Comparison of ENCODE assay signal across 27 mouse cellular contexts in genomic region chr2:30616464-30616863, GRCm38 (mm10). TPM values are rescaled to one million over a fixed set of nuclear protein-coding genes. Genes with fewer than 3 reads are reported as not detected.
DNase-seq lines count a peak whose midpoint lies in the region; ATAC-seq and TF ChIP-seq lines count a peak whose summit lies in the region.
"Had no signal": no experiment of that assay in that cellular context is flagged by ENCODE, and none has a peak within 500 bp of the region (broad histone marks: within the 10 kb centered on the region; RNA-seq: fewer than 3 reads in every experiment).

No protein-coding gene starts in this region.

- no peaks in the 10 kb centered on the region for H3K9me3 ChIP-seq in forebrain, embryonic 13.5 days (replicated peaks)
- H3K9me3 ChIP-seq in forebrain, embryonic 12.5 days = no peaks in the 10 kb centered on the region
- H3K9me3 ChIP-seq in intestine, embryonic 16.5 days (ENCODE audit: control insufficient read depth, low read length) = no peaks in the 10 kb centered on the region
- no peaks in the 10 kb centered on the region for H3K9me3 ChIP-seq in intestine, postnatal 0 days (ENCODE audit: control insufficient read depth)
- H3K9me3 ChIP-seq in midbrain, embryonic 15.5 days = no peaks in the 10 kb centered on the region
- no peaks in the 10 kb centered on the region for H3K9me3 ChIP-seq in midbrain, embryonic 14.5 days (ENCODE audit: control insufficient read depth, low read length)
- H3K9me3 ChIP-seq in limb, embryonic 12.5 days = no peaks in the 10 kb centered on the region
- H3K9me3 ChIP-seq: forebrain, embryonic 15.5 days; G1E; hindbrain, embryonic 15.5 days; limb, embryonic 13.5 days; liver, embryonic 12.5 days had no signal

- H3K36me3 ChIP-seq in forebrain, embryonic 13.5 days (ENCODE audit: poor library complexity, severe bottlenecking) = no peaks in the 10 kb centered on the region
- no peaks in the 10 kb centered on the region for H3K36me3 ChIP-seq in forebrain, embryonic 12.5 days (replicated peaks)
- no peaks in the 10 kb centered on the region for H3K36me3 ChIP-seq in intestine, embryonic 16.5 days (ENCODE audit: control insufficient read depth, insufficient read depth, low read length)
- no peaks in the 10 kb centered on the region for H3K36me3 ChIP-seq in intestine, postnatal 0 days (ENCODE audit: control insufficient read depth, insufficient read depth)
- no peaks in the 10 kb centered on the region for H3K36me3 ChIP-seq in midbrain, embryonic 15.5 days (replicated peaks)
- H3K36me3 ChIP-seq in midbrain, embryonic 14.5 days (ENCODE audit: control insufficient read depth, insufficient read depth, low read length) = no peaks in the 10 kb centered on the region
- no peaks in the 10 kb centered on the region for H3K36me3 ChIP-seq in limb, embryonic 12.5 days
- H3K36me3 ChIP-seq: forebrain, embryonic 15.5 days; G1E; hindbrain, embryonic 15.5 days; limb, embryonic 13.5 days; liver, embryonic 12.5 days had no signal

- WGBS in forebrain, embryonic 13.5 days = 85% methylated on average over 6 of the region's 6 CpGs
- 82% methylated on average over 6 of the region's 6 CpGs for WGBS in forebrain, embryonic 12.5 days
- WGBS in intestine, embryonic 16.5 days = 74% methylated on average over 6 of the region's 6 CpGs
- 76% methylated on average over 6 of the region's 6 CpGs for WGBS in intestine, postnatal 0 days
- WGBS in midbrain, embryonic 15.5 days = 81% methylated on average over 6 of the region's 6 CpGs
- 76% methylated on average over 6 of the region's 6 CpGs for WGBS in midbrain, embryonic 14.5 days
- 74% methylated on average over 6 of the region's 6 CpGs for WGBS in limb, embryonic 12.5 days

- no peak for TF ChIP-seq CTCF in intestine, postnatal 0 days (IDR thresholded peaks at IDR 0.05; ENCODE audit: low read depth)

- peak overlapping the region; percentile 20; the same call in 1 of the 2 replicates for H3K27ac ChIP-seq in forebrain, embryonic 13.5 days
- no peak overlapping the region for H3K27ac ChIP-seq in forebrain, embryonic 12.5 days
- peak overlapping the region; percentile 12; the same call in 1 of the 2 replicates for H3K27ac ChIP-seq in intestine, embryonic 16.5 days (ENCODE audit: low read length)
- H3K27ac ChIP-seq in intestine, postnatal 0 days (ENCODE audit: low read depth, low read length) = no peak overlapping the region
- H3K27ac ChIP-seq in midbrain, embryonic 15.5 days = peak overlapping the region; percentile 52; the same call in 1 of the 2 replicates
- H3K27ac ChIP-seq in midbrain, embryonic 14.5 days (replicated peaks; ENCODE audit: low read depth, low read length) = no peak overlapping the region
- 0 out of 2 replicates have a peak overlapping the region, but pooled peaks have one; percentile 35 for H3K27ac ChIP-seq in limb, embryonic 12.5 days
- H3K27ac ChIP-seq: hindbrain, embryonic 15.5 days; liver, embryonic 12.5 days had no signal

- DNase-seq in midbrain, embryonic 14.5 days = no peak
- DNase-seq in ovary, adult 18-20 months (ENCODE audit: low spot score) = no peak
- DNase-seq: adrenal gland, postnatal 10 days; cerebellum, adult 11-12 months; cerebellum, adult 9-11 months; heart, postnatal 4 days; kidney, adult 2 months; kidney, postnatal 14 days; liver, postnatal 0 days; lung, postnatal 36 days; right cerebral cortex, adult 18-20 months; spleen, adult 18-20 months; thymus, postnatal 14 days had no signal

- no peak overlapping the region for H3K4me2 ChIP-seq in forebrain, embryonic 13.5 days
- no peak overlapping the region for H3K4me2 ChIP-seq in forebrain, embryonic 12.5 days
- no peak overlapping the region for H3K4me2 ChIP-seq in intestine, embryonic 16.5 days (ENCODE audit: low read depth, low read length)
- no peak overlapping the region for H3K4me2 ChIP-seq in intestine, postnatal 0 days (replicated peaks; ENCODE audit: low read depth)
- no peak overlapping the region for H3K4me2 ChIP-seq in midbrain, embryonic 15.5 days
- H3K4me2 ChIP-seq in midbrain, embryonic 14.5 days (ENCODE audit: low read length) = no peak overlapping the region
- no peak overlapping the region for H3K4me2 ChIP-seq in limb, embryonic 12.5 days
- H3K4me2 ChIP-seq: forebrain, embryonic 15.5 days; heart, embryonic 11.5 days; hindbrain, embryonic 15.5 days; limb, embryonic 13.5 days; liver, embryonic 12.5 days had no signal

- H3K27me3 ChIP-seq in forebrain, embryonic 13.5 days = no peaks in the 10 kb centered on the region
- no peaks in the 10 kb centered on the region for H3K27me3 ChIP-seq in forebrain, embryonic 12.5 days
- no peaks in the 10 kb centered on the region for H3K27me3 ChIP-seq in intestine, embryonic 16.5 days (replicated peaks; ENCODE audit: control insufficient read depth, insufficient read depth, low read length)
- H3K27me3 ChIP-seq in intestine, postnatal 0 days (replicated peaks; ENCODE audit: control insufficient read depth, insufficient read depth, low read length) = no peaks in the 10 kb centered on the region
- no peaks in the 10 kb centered on the region for H3K27me3 ChIP-seq in midbrain, embryonic 15.5 days (replicated peaks)
- H3K27me3 ChIP-seq in midbrain, embryonic 14.5 days (ENCODE audit: control insufficient read depth, insufficient read depth, low read length) = no peaks in the 10 kb centered on the region
- no peaks in the 10 kb centered on the region for H3K27me3 ChIP-seq in limb, embryonic 12.5 days
- H3K27me3 ChIP-seq: forebrain, embryonic 15.5 days; hindbrain, embryonic 15.5 days; limb, embryonic 13.5 days had no signal

- peaks cover 22% of the 10 kb centered on the region for H3K4me1 ChIP-seq in forebrain, embryonic 13.5 days
- H3K4me1 ChIP-seq in forebrain, embryonic 12.5 days = peaks cover 30% of the 10 kb centered on the region
- H3K4me1 ChIP-seq in intestine, embryonic 16.5 days (ENCODE audit: control insufficient read depth, insufficient read depth, low read length) = peaks cover 25% of the 10 kb centered on the region
- no peaks in the 10 kb centered on the region; the same call in none of the 2 replicates for H3K4me1 ChIP-seq in intestine, postnatal 0 days (replicated peaks; ENCODE audit: control insufficient read depth, insufficient read depth, low read length)
- H3K4me1 ChIP-seq in midbrain, embryonic 15.5 days = peaks cover 19% of the 10 kb centered on the region
- H3K4me1 ChIP-seq in midbrain, embryonic 14.5 days (ENCODE audit: control insufficient read depth, insufficient read depth, low read length) = peaks cover 17% of the 10 kb centered on the region
- peaks cover 47% of the 10 kb centered on the region for H3K4me1 ChIP-seq in limb, embryonic 12.5 days (replicated peaks)

- no peak for ATAC-seq in forebrain, embryonic 13.5 days
- ATAC-seq in forebrain, embryonic 12.5 days (ENCODE audit: low FRiP score) = no peak
- ATAC-seq in intestine, embryonic 16.5 days = no peak
- no peak for ATAC-seq in intestine, postnatal 0 days
- no peak for ATAC-seq in midbrain, embryonic 15.5 days (replicated peaks)
- ATAC-seq in midbrain, embryonic 14.5 days (ENCODE audit: low FRiP score, low TSS enrichment) = no peak
- ATAC-seq in limb, embryonic 12.5 days (ENCODE audit: insufficient number of reproducible peaks, insufficient read depth, low FRiP score, low TSS enrichment, low read depth) = no peak
- ATAC-seq: forebrain, embryonic 15.5 days; inflammation-experienced regulatory T-cells, adult 6 months; liver, embryonic 12.5 days; liver, postnatal 0 days had no signal

- no peak overlapping the region for H3K9ac ChIP-seq in forebrain, embryonic 13.5 days
- H3K9ac ChIP-seq in forebrain, embryonic 12.5 days = no peak overlapping the region
- no peak overlapping the region for H3K9ac ChIP-seq in intestine, embryonic 16.5 days (ENCODE audit: low read depth, low read length)
- no peak overlapping the region for H3K9ac ChIP-seq in intestine, postnatal 0 days (ENCODE audit: low read depth, low read length)
- H3K9ac ChIP-seq in midbrain, embryonic 15.5 days = no peak overlapping the region
- H3K9ac ChIP-seq in midbrain, embryonic 14.5 days (replicated peaks; ENCODE audit: low read length) = no peak overlapping the region
- H3K9ac ChIP-seq in limb, embryonic 12.5 days (replicated peaks) = no peak overlapping the region
- H3K9ac ChIP-seq: forebrain, embryonic 15.5 days; hindbrain, embryonic 15.5 days; limb, embryonic 13.5 days; liver, embryonic 12.5 days; liver, postnatal 0 days had no signal

- H3K4me3 ChIP-seq in forebrain, embryonic 13.5 days = no peak overlapping the region
- no peak overlapping the region for H3K4me3 ChIP-seq in forebrain, embryonic 12.5 days (replicated peaks)
- no peak overlapping the region for H3K4me3 ChIP-seq in intestine, embryonic 16.5 days (ENCODE audit: low read length)
- H3K4me3 ChIP-seq in intestine, postnatal 0 days (ENCODE audit: low read depth, low read length) = no peak overlapping the region
- no peak overlapping the region for H3K4me3 ChIP-seq in midbrain, embryonic 15.5 days
- H3K4me3 ChIP-seq in midbrain, embryonic 14.5 days (replicated peaks; ENCODE audit: low read depth, low read length) = no peak overlapping the region
- H3K4me3 ChIP-seq in limb, embryonic 12.5 days (replicated peaks) = no peak overlapping the region
- H3K4me3 ChIP-seq: erythroblast, embryonic 14.5 days; forebrain, embryonic 15.5 days; hindbrain, embryonic 15.5 days; limb, embryonic 13.5 days; liver, embryonic 12.5 days had no signal

RNA-seq across cellular contexts. Expression of gene Cstad, which starts 21.6 kb away (rescaled TPM):
- 0.49 and 1.1 TPM in 2 replicates for polyA plus RNA-seq in forebrain, embryonic 13.5 days (2015; fragmentation: Nextera tagmentation; extraction: Ambion mirVana)
- polyA plus RNA-seq in forebrain, embryonic 12.5 days (2016; fragmentation: Nextera tagmentation; extraction: Ambion mirVana) = 0.47 and 0.67 TPM in 2 replicates
- polyA plus RNA-seq in intestine, embryonic 16.5 days (2015; fragmentation: Nextera tagmentation; extraction: Ambion mirVana) = 0.58 and 0.99 TPM in 2 replicates
- 0.53 and 0.63 TPM in 2 replicates for polyA plus RNA-seq in intestine, postnatal 0 days (2015; fragmentation: Nextera tagmentation; extraction: Ambion mirVana)
- polyA plus RNA-seq in midbrain, embryonic 15.5 days (2015; fragmentation: Nextera tagmentation; extraction: Ambion mirVana) = 0.51 and 0.63 TPM in 2 replicates
- polyA plus RNA-seq in midbrain, embryonic 14.5 days (2014; fragmentation: Nextera tagmentation; extraction: Ambion mirVana) = 0.46 and 1.2 TPM in 2 replicates
- 0.63 and 1.7 TPM in 2 replicates for polyA plus RNA-seq in limb, embryonic 12.5 days (2016; fragmentation: Nextera tagmentation; extraction: Ambion mirVana)
- polyA plus RNA-seq: erythroblast, embryonic 14.5 days; G1E had no signal

Comparison
In these comparisons a context has a peak if more than half of its experiments do, and no peak if none do; other contexts are left out.
1. H3K27ac ChIP-seq: peak in forebrain, embryonic 13.5 days (single experiment), intestine, embryonic 16.5 days (single experiment), midbrain, embryonic 15.5 days (single experiment) and limb, embryonic 12.5 days (single experiment); none in forebrain, embryonic 12.5 days (single experiment), intestine, postnatal 0 days (single experiment) and midbrain, embryonic 14.5 days (single experiment).